Mouse (Mus musculus) kidney, postnatal 0 days (tissue): ENCODE measurements around the gene Efr3b. TPM values are rescaled to one million over a fixed set of nuclear protein-coding genes. Genes with fewer than 3 reads are reported as not detected.
"Not testable (repeated sequence)": the region's sequence is repeated elsewhere in the genome, so short reads cannot be mapped to it uniquely, and the experiment has no call there.

Experiments
- ATAC-seq: fragments of 200-750 bp; cut with Nextera tagmentation; replicated peaks from 2 replicates; pipeline ENCODE4 v1.8.0; 2017; ENCODE audit warnings: low read depth, moderate number of reproducible peaks, moderate TSS enrichment, moderate library complexity; ENCODE audit not compliant: low FRiP score
- DNase-seq: peaks from one replicate; pipeline ENCODE4 v3.0.0-alpha.2; 2016; ENCODE audit warnings: low spot score
- H3K27ac ChIP-seq: fragments of 300-500 bp; sonication (generic); 2 replicates; pipeline ENCODE4 v1.5.1; 2014; ENCODE audit warnings: mild to moderate bottlenecking
- H3K27me3 ChIP-seq: fragments of 300-500 bp; sonication (generic); 2 replicates; pipeline ENCODE4 v1.6.1; 2014; ENCODE audit warnings: low read length, mixed read lengths; ENCODE audit not compliant: insufficient read depth
- H3K36me3 ChIP-seq: fragments of 300-500 bp; sonication (generic); 2 replicates; pipeline ENCODE4 v1.6.1; 2014; ENCODE audit warnings: low read length, mixed read lengths; ENCODE audit not compliant: insufficient read depth
- H3K4me1 ChIP-seq: fragments of 300-500 bp; sonication (generic); replicated peaks from 2 replicates; pipeline ENCODE4 v1.6.1; 2014; ENCODE audit warnings: antibody characterized with exemption, low read length, mixed read lengths; ENCODE audit not compliant: insufficient read depth
- H3K4me2 ChIP-seq: fragments of 300-500 bp; sonication (generic); 2 replicates; pipeline ENCODE4 v1.6.1; 2014; ENCODE audit warnings: mild to moderate bottlenecking, low read length, moderate library complexity, mixed read lengths
- H3K4me3 ChIP-seq: fragments of 300-500 bp; sonication (generic); replicated peaks from 2 replicates; pipeline ENCODE4 v1.5.1; 2014; ENCODE audit warnings: low read depth, low read length
- H3K9ac ChIP-seq: fragments of 300-500 bp; sonication (generic); 2 replicates; pipeline ENCODE4 v1.6.1; 2014; ENCODE audit warnings: low read depth, low read length
- H3K9me3 ChIP-seq: fragments of 300-500 bp; sonication (generic); replicated peaks from 2 replicates; pipeline ENCODE4 v1.6.1; 2016; ENCODE audit warnings: low read length, inconsistent platforms, mixed read lengths
- CTCF ChIP-seq: IDR thresholded peaks from 2 replicates; pipeline ENCODE4 v1.5.1; 2016; ENCODE audit warnings: antibody characterized with exemption, low read depth, mild to moderate bottlenecking, moderate library complexity
- WGBS: fragments of 180-500 bp; shearing (Covaris S2); extraction: QIAGEN DNeasy Blood & Tissue Kit; methylation state at CpG from one replicate; pipeline ENCODE4 v1.1.7; 2014; 5-methylcytosine and 5-hydroxymethylcytosine counted together
- polyA plus RNA-seq: library from polyadenylated mRNA; unstranded; fragments of >200 nt; fragmentation: Nextera tagmentation; extraction: Ambion mirVana; gene quantifications from 2 replicates; pipeline ENCODE4 v1.2.1, GENCODE M21; 2015

Gene Efr3b
- polyA plus RNA-seq, 1 experiment from 2014 or later, result 1.1 TPM

DNA sequence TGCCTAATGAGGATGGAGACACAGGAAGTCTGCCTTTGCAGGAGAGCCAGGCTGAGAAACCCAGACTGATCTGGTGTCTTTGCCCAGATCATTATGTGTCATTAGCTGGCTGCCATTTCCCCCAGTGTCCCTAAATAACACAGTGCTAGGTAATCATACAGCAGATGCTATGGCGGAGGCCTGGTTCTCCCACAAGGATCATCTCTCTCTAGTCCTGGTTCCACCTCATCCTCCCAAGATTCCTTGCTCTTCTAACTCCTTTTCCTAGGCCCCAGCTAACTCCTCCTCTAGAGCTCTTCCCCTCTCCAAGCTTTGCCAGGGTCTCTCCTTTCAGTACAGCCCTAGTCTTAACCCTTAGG, 57.7 kb downstream of the Efr3b start:
- DNase-seq (no peak), ATAC-seq (no peak)
- Histone ChIP-seq H3K4me1 (0 out of 2 replicates have a peak, but pooled peaks cover 5% of the 10 kb centered on the region), H3K9ac (no peak overlapping the region), H3K4me3 (peak overlapping the region; percentile 44), H3K36me3 (no peaks in the 10 kb centered on the region), H3K4me2 (peak overlapping the region; percentile 94), H3K27me3 (no peaks in the 10 kb centered on the region), H3K27ac (peak overlapping the region; percentile 48; the same call in 1 of the 2 replicates), H3K9me3 (no peaks in the 10 kb centered on the region)
- no peak for TF ChIP-seq CTCF
- 45% methylated on average over 1 of the region's 1 CpGs for WGBS

DNA sequence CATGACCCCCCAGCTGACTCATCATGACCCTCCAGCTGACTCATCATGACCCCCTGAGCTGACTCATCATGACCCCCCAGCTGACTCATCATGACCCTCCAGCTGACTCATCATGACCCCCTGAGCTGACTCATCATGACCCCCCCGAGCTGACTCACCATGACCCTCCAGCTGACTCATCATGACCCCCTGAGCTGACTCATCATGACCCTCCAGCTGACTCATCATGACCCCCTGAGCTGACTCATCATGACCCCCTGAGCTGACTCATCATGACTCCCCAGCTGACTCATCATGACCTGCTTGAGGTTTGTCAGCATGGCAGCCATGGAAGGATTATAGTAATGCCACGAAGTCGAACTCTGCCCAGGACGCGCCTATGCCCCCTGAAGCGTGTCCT, 65.5 kb downstream of the Efr3b start:
- not testable (repeated sequence) for H3K4me1 ChIP-seq, H3K4me2 ChIP-seq, ATAC-seq, H3K4me3 ChIP-seq, H3K27ac ChIP-seq, H3K36me3 ChIP-seq, H3K9me3 ChIP-seq, H3K9ac ChIP-seq, H3K27me3 ChIP-seq, DNase-seq
- 96% methylated on average over 6 of the region's 6 CpGs for WGBS

DNA sequence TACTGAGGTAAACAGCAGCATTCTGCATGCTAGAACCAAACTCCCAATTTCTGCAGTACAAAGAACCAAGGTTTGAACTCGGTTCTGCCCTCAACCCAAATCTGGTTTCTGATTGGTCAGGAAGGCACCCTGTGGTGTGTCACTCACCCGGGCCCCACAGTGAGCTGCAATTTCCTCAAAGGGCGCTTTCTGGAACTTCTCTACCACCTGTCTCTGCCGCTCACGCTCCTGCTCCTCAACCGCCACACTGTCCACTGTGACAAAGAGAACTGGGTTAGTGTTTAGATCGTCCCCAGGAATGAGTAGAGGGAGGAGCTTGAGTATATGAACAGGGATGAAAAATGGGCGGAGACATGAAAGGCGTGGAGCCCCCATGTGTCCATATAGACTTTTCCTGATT, 70.3 kb downstream of the Efr3b start:
- 70% methylated on average over 9 of the region's 9 CpGs for WGBS
- no peak for ATAC-seq
- TF ChIP-seq CTCF, result no peak
- H3K4me3 ChIP-seq, result no peak overlapping the region
- H3K4me2 ChIP-seq, result no peak overlapping the region
- no peaks in the 10 kb centered on the region for H3K4me1 ChIP-seq
- no peaks in the 10 kb centered on the region for H3K9me3 ChIP-seq
- H3K27ac ChIP-seq, result no peak overlapping the region
- H3K9ac ChIP-seq, result no peak overlapping the region
- no peak for DNase-seq
- no peaks in the 10 kb centered on the region for H3K27me3 ChIP-seq
- no peaks in the 10 kb centered on the region for H3K36me3 ChIP-seq

DNA sequence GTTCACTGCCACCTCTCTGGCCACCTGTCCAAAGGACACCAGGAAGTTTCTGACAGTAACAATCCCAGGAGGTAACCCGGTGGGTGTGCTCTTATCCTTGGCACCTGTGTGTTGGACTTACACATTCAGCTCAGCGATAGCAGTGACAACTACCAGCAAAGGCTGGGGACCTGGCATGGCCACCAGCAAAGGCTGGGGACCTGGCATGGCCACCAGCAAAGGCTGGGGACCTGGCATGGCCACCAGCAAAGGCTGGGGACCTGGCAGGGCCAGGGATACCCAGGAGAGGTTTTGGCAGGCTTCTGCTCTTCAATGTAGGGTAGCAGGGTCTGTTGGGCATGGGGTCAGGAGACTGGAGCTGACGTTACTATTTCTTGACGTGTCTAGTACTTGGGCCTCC, 71.5 kb downstream of the Efr3b start:
- H3K9ac ChIP-seq, result no peak overlapping the region
- H3K27me3 ChIP-seq, result no peaks in the 10 kb centered on the region
- TF ChIP-seq CTCF, result no peak
- no peak overlapping the region for H3K4me3 ChIP-seq
- no peak overlapping the region for H3K4me2 ChIP-seq
- ATAC-seq (no peak), DNase-seq (no peak)
- H3K9me3 ChIP-seq, result no peaks in the 10 kb centered on the region
- H3K36me3 ChIP-seq, result no peaks in the 10 kb centered on the region
- H3K27ac ChIP-seq, result no peak overlapping the region
- no peaks in the 10 kb centered on the region for H3K4me1 ChIP-seq
- WGBS, result 90% methylated on average over 4 of the region's 4 CpGs

DNA sequence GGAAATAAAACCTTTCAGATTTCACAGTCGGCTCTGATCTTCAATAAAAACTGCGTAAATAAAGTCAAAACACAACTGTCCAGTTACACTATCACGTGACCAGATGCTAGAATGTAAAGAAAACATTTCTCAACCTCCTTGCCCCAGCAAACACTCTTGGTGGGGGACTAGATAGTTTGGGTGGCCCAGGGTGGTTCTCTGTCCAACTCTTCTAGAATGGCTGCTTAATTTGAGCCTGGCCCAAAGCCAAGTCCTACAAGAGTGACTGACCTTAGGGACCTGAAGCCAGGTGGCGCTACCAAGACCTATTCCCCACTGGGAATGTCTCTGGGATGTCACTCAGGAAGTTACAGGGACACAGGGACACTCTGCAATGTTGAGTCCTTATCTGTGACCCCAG, 78.2 kb downstream of the Efr3b start:
- Histone ChIP-seq H3K9ac (no peak overlapping the region), H3K27me3 (no peaks in the 10 kb centered on the region), H3K4me1 (peaks cover 5% of the 10 kb centered on the region; the same call in 1 of the 2 replicates), H3K4me3 (peak overlapping the region; percentile 52), H3K27ac (peak overlapping the region; percentile 83; the same call in 1 of the 2 replicates), H3K4me2 (peak overlapping the region; percentile 88), H3K36me3 (no peaks in the 10 kb centered on the region), H3K9me3 (no peaks in the 10 kb centered on the region)
- TF ChIP-seq CTCF, result peak; percentile 41
- no peak for ATAC-seq
- WGBS, result 56% methylated on average over 4 of the region's 4 CpGs
- DNase-seq, result peak; percentile 2

DNA sequence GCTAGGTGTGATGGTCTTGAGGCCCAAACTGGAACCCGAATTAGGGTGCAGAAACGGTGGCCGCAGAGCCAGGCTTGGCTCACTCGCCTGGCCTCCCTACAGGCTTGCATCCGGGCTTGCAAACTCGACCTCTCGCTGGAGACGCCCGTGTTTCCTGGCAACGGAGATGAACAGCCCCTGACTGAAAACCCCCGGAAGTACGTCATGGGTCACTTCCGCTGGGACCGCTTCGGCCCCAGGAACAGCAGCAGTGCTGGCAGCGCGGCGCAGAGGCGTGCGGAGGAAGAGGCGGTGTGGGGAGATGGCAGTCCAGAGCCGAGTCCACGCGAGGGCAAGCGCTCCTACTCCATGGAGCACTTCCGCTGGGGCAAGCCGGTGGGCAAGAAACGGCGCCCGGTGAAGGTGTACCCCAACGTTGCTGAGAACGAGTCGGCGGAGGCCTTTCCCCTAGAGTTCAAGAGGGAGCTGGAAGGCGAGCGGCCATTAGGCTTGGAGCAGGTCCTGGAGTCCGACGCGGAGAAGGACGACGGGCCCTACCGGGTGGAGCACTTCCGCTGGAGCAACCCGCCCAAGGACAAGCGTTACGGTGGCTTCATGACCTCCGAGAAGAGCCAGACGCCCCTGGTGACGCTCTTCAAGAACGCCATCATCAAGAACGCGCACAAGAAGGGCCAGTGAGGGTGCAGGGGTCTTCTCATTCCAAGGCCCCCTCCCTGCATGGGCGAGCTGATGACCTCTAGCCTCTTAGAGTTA, 78.7 kb downstream of the Efr3b start:
- 2% methylated on average over 53 of the region's 53 CpGs for WGBS
- DNase-seq, result peak; percentile 94
- peak; percentile 91 for ATAC-seq

More for the DNA sequence above, 78.7 kb downstream of the Efr3b start:
- Histone ChIP-seq H3K36me3 (no peaks in the 10 kb centered on the region), H3K4me1 (peaks cover 5% of the 10 kb centered on the region; the same call in 1 of the 2 replicates), H3K4me2 (peak overlapping the region; percentile 88), H3K9ac (peak overlapping the region; percentile 64), H3K4me3 (peak overlapping the region; percentile 52), H3K9me3 (no peaks in the 10 kb centered on the region), H3K27ac (peak overlapping the region; percentile 83), H3K27me3 (0 out of 2 replicates have a peak, but pooled peaks cover under 1% of the 10 kb centered on the region)
- no peak for TF ChIP-seq CTCF
